Mouse (Mus musculus) liver, postnatal 0 days (tissue): ENCODE results near the gene Proser2. TPM values are rescaled to one million over a fixed set of nuclear protein-coding genes. Genes with fewer than 3 reads are reported as not detected.

ENCODE experiments used
- ATAC-seq: fragments of 200-750 bp; cut with Nextera tagmentation; 2 replicates; pipeline ENCODE4 v1.8.0; 2017; ENCODE audit warnings: mild to moderate bottlenecking, moderate library complexity
- DNase-seq: peaks from one replicate; pipeline ENCODE4 v3.0.0-alpha.2; 2016
- H3K27ac ChIP-seq: fragments of 300-500 bp; sonication (generic); 2 replicates; pipeline ENCODE4 v1.5.1; 2014; ENCODE audit warnings: antibody characterized with exemption, moderate library complexity, mild to moderate bottlenecking, low read depth
- H3K27me3 ChIP-seq: fragments of 300-500 bp; sonication (generic); 2 replicates; pipeline ENCODE4 v1.6.1; 2014; ENCODE audit warnings: low read length, control low read depth, mixed read lengths; ENCODE audit not compliant: insufficient read depth
- H3K36me3 ChIP-seq: fragments of 300-500 bp; sonication (generic); replicated peaks from 2 replicates; pipeline ENCODE4 v1.6.1; 2014; ENCODE audit warnings: mild to moderate bottlenecking, control low read depth, low read length, moderate library complexity, mixed read lengths; ENCODE audit not compliant: insufficient read depth
- H3K4me1 ChIP-seq: fragments of 300-500 bp; sonication (generic); 2 replicates; pipeline ENCODE4 v1.6.1; 2014; ENCODE audit warnings: antibody characterized with exemption, mild to moderate bottlenecking, control low read depth; ENCODE audit not compliant: insufficient read depth
- H3K4me2 ChIP-seq: fragments of 300-500 bp; sonication (generic); 2 replicates; pipeline ENCODE4 v1.6.1; 2014; ENCODE audit warnings: low read depth, mild to moderate bottlenecking, low read length, moderate library complexity, mixed read lengths
- H3K4me3 ChIP-seq: fragments of 300-500 bp; sonication (generic); 2 replicates; pipeline ENCODE4 v1.5.1; 2014; ENCODE audit warnings: low read depth, low read length
- H3K9ac ChIP-seq: fragments of 300-500 bp; sonication (generic); replicated peaks from 2 replicates; pipeline ENCODE4 v1.6.1; 2014; ENCODE audit warnings: mild to moderate bottlenecking, moderate library complexity
- H3K9me3 ChIP-seq: fragments of 300-500 bp; sonication (generic); 2 replicates; pipeline ENCODE4 v1.6.1; 2016; ENCODE audit warnings: mild to moderate bottlenecking, control low read depth, low read length, mixed read lengths
- CTCF ChIP-seq: sonication (generic); IDR thresholded peaks from 2 replicates; pipeline ENCODE4 v1.5.1; 2016; ENCODE audit warnings: antibody characterized with exemption, low read depth
- EP300 ChIP-seq: IDR thresholded peaks from 2 replicates; pipeline ENCODE4 v1.6.1; 2016; ENCODE audit warnings: antibody characterized with exemption, low read depth, mild to moderate bottlenecking
- WGBS: fragments of 180-500 bp; shearing (Covaris S2); extraction: QIAGEN DNeasy Blood & Tissue Kit; methylation state at CpG from one replicate; pipeline ENCODE4 v1.1.7; 2014; ENCODE audit not compliant: insufficient replicate concordance; 5-methylcytosine and 5-hydroxymethylcytosine counted together
- polyA plus RNA-seq: library from polyadenylated mRNA; unstranded; fragments of >200 nt; fragmentation: Nextera tagmentation; extraction: Ambion mirVana; gene quantifications from 2 replicates; pipeline ENCODE4 v1.2.1, GENCODE M21; 2015

Gene Proser2
- polyA plus RNA-seq, 1 experiment from 2014 or later = 15.8 TPM

- no peak for DNase-seq
- Histone ChIP-seq H3K27ac (no peak overlapping the region), H3K27me3 (no peaks in the 10 kb centered on the region), H3K9ac (no peak overlapping the region), H3K4me2 (no peak overlapping the region), H3K36me3 (no peaks in the 10 kb centered on the region), H3K4me1 (no peaks in the 10 kb centered on the region), H3K4me3 (no peak overlapping the region), H3K9me3 (no peaks in the 10 kb centered on the region)
- 78% methylated on average over 4 of the region's 4 CpGs for WGBS
- TF ChIP-seq EP300 (no peak), CTCF (no peak)
- no peak for ATAC-seq
Measured at GRCm38 (mm10) chr2:6157208-6157607, 27.2 kb upstream of the Proser2 start.

GRCm38 (mm10) chr2:6149801-6150200, 19.8 kb upstream of the Proser2 start:
- ATAC-seq (no peak), DNase-seq (no peak)
- no peak overlapping the region for H3K4me2 ChIP-seq
- H3K9me3 ChIP-seq = no peaks in the 10 kb centered on the region
- no peaks in the 10 kb centered on the region for H3K4me1 ChIP-seq
- H3K4me3 ChIP-seq = no peak overlapping the region
- TF ChIP-seq CTCF (no peak), EP300 (no peak)
- H3K36me3 ChIP-seq = no peaks in the 10 kb centered on the region
- no peak overlapping the region for H3K27ac ChIP-seq
- WGBS = 81% methylated on average over 5 of the region's 5 CpGs
- H3K27me3 ChIP-seq = no peaks in the 10 kb centered on the region
- no peak overlapping the region for H3K9ac ChIP-seq

DNA sequence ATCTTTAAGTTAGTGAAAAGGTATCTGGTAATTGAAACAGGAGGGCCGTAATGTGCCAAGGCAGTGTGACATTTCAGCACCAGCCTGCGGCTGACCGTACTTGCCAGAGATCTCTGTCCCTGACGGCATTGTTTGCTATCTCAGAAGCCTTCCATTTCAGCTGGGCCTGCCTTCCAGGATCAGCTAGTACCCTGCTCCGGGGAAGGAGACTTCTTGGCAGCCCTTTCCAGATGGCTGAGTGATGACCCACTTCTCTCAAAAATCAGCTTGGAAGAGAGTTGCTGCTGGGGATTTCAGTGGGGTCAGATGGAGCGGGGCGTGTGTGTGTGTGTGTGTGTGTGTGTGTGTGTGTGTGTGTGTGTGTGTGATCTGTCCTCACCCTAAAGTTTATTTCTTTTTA, 16.9 kb upstream of the Proser2 start:
- TF ChIP-seq EP300 = no peak
- TF ChIP-seq CTCF = no peak
- no peak for ATAC-seq
- Histone ChIP-seq H3K9me3 (no peaks in the 10 kb centered on the region), H3K27me3 (no peaks in the 10 kb centered on the region), H3K36me3 (no peaks in the 10 kb centered on the region), H3K4me3 (no peak overlapping the region), H3K27ac (no peak overlapping the region), H3K4me2 (no peak overlapping the region), H3K9ac (no peak overlapping the region), H3K4me1 (no peaks in the 10 kb centered on the region)
- WGBS = 82% methylated on average over 7 of the region's 7 CpGs
- DNase-seq = no peak

DNA sequence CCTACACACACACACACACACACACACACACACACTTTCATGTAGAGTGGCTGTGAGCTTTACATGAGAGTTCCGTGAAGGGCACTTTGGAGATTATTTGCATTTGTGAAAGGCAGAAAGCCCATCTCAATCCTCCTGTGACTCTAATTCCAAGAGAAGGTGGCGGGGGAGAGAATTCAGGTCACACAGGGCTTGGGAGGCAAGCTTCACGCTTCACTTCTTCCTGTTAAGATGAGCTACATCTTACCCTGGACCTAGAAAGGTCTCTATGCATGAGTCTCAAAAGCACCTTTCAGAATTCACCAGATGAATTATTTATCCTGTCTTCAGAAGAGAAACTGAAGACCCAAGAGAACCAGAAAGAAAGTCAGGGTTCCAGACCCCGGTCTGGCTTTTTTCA, 16.2 kb upstream of the Proser2 start:
- no peaks in the 10 kb centered on the region for H3K36me3 ChIP-seq
- 78% methylated on average over 4 of the region's 4 CpGs for WGBS
- no peaks in the 10 kb centered on the region for H3K9me3 ChIP-seq
- TF ChIP-seq CTCF (no peak), EP300 (no peak)
- no peak overlapping the region for H3K4me2 ChIP-seq
- no peaks in the 10 kb centered on the region for H3K27me3 ChIP-seq
- no peak for ATAC-seq
- H3K4me1 ChIP-seq = no peaks in the 10 kb centered on the region
- no peak for DNase-seq
- no peak overlapping the region for H3K4me3 ChIP-seq
- H3K9ac ChIP-seq = no peak overlapping the region
- H3K27ac ChIP-seq = no peak overlapping the region

DNA sequence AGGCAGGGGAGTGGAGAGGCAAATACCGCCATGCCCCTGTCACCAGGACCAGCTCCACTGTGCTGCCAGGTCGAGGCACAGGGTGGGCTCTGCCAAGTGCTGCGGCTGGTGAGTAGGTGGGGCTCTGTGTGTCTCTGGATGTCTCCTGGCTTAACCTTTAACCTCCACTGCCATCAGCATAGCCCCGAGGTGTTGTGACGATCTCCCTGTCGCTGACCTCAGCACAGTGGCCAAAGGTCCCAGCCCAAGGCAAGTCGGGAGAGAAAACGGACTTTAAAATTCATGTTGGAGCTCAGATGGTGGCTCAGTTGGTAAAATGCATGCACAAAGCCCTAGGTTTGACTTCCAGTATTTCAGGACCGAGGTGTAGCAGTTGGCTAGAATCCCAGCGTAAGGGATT, 15.6 kb upstream of the Proser2 start:
- H3K4me2 ChIP-seq = no peak overlapping the region
- TF ChIP-seq CTCF (no peak), EP300 (no peak)
- ATAC-seq = no peak
- H3K9me3 ChIP-seq = no peaks in the 10 kb centered on the region
- H3K36me3 ChIP-seq = no peaks in the 10 kb centered on the region
- H3K27ac ChIP-seq = no peak overlapping the region
- no peak overlapping the region for H3K4me3 ChIP-seq
- H3K4me1 ChIP-seq = no peaks in the 10 kb centered on the region
- 66% methylated on average over 10 of the region's 10 CpGs for WGBS
- no peak overlapping the region for H3K9ac ChIP-seq
- no peak for DNase-seq
- no peaks in the 10 kb centered on the region for H3K27me3 ChIP-seq

DNA sequence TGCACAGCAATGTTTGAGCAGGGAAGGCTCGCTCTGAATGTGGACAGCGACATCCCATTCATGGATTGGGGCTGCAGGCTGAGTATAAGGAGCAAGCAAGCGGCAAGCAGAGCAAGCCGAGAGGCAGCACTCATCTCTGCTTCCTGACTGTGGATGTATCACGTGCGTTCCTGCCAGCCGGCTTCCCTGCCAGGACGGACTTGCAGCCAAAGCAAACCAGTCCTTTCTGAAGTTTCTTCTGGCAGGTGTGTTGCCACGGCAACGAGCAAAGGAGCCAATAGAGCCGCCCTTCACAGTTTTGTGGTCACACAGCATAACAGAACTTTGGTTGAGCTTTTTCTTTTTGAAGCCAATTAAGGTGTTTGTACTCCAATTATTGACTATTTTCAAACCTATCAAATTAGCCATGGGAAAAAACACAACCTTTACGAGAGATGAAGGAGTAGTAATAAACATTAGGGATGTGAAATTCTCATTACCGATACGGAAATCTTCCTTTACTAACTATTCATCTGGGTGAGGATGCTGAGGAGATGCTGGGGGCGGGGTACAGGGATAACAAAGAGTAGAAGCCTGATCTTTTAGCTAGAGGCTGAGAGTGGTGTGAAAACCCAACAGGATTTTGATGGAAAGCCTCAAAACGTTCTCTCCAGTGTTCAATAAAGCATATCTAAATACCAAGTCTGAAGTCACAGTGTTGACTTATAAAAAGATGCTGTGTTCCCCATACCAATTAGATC, 13.1 kb upstream of the Proser2 start:
- ATAC-seq (no peak), DNase-seq (no peak)
- no peaks in the 10 kb centered on the region for H3K4me1 ChIP-seq
- no peak overlapping the region for H3K9ac ChIP-seq
- H3K4me2 ChIP-seq = no peak overlapping the region
- TF ChIP-seq CTCF (no peak), EP300 (no peak)
- H3K9me3 ChIP-seq = no peaks in the 10 kb centered on the region
- H3K4me3 ChIP-seq = no peak overlapping the region
- no peak overlapping the region for H3K27ac ChIP-seq
- H3K36me3 ChIP-seq = no peaks in the 10 kb centered on the region
- WGBS = 70% methylated on average over 16 of the region's 16 CpGs
- no peaks in the 10 kb centered on the region for H3K27me3 ChIP-seq
